Mouse (Mus musculus) embryonic facial prominence, embryonic 11.5 days (tissue): ENCODE data around the gene C8b. TPM values are rescaled to one million over a fixed set of nuclear protein-coding genes. Genes with fewer than 3 reads are reported as not detected.

Experiments
- ATAC-seq: fragments of 200-750 bp; cut with Nextera tagmentation; replicated peaks from 2 replicates; pipeline ENCODE4 v1.8.0; 2017; ENCODE audit warnings: low read depth; ENCODE audit not compliant: insufficient number of reproducible peaks, low FRiP score, low TSS enrichment
- DNase-seq: peaks from one replicate; pipeline ENCODE4 v3.0.0-alpha.2; 2015; ENCODE audit warnings: low spot score
- H3K27ac ChIP-seq: fragments of 300-500 bp; sonication (generic); replicated peaks from 2 replicates; pipeline ENCODE4 v1.5.1; 2014; ENCODE audit warnings: mild to moderate bottlenecking, low read depth, low read length, control low read depth
- H3K27me3 ChIP-seq: fragments of 300-500 bp; sonication (generic); 2 replicates; pipeline ENCODE4 v1.6.1; 2014; ENCODE audit warnings: mild to moderate bottlenecking, low read length, moderate library complexity, mixed read lengths; ENCODE audit not compliant: control insufficient read depth, insufficient read depth
- H3K36me3 ChIP-seq: fragments of 300-500 bp; sonication (generic); replicated peaks from 2 replicates; pipeline ENCODE4 v1.6.1; 2014; ENCODE audit warnings: low read depth, mild to moderate bottlenecking, low read length, moderate library complexity, mixed read lengths; ENCODE audit not compliant: control insufficient read depth, insufficient read depth
- H3K4me1 ChIP-seq: fragments of 300-500 bp; sonication (generic); 2 replicates; pipeline ENCODE4 v1.6.1; 2014; ENCODE audit warnings: low read length, mixed read lengths; ENCODE audit not compliant: control insufficient read depth, insufficient read depth
- H3K4me2 ChIP-seq: fragments of 300-500 bp; sonication (generic); 2 replicates; pipeline ENCODE4 v1.6.1; 2014; ENCODE audit warnings: low read depth, mild to moderate bottlenecking, control low read depth, low read length, moderate library complexity
- H3K4me3 ChIP-seq: fragments of 300-500 bp; sonication (generic); 2 replicates; pipeline ENCODE4 v1.5.1; 2014; ENCODE audit warnings: low read depth, low read length, control low read depth
- H3K9ac ChIP-seq: fragments of 300-500 bp; sonication (generic); replicated peaks from 2 replicates; pipeline ENCODE4 v1.6.1; 2014; ENCODE audit warnings: mild to moderate bottlenecking, control low read depth, low read length
- H3K9me3 ChIP-seq: fragments of 300-500 bp; sonication (generic); replicated peaks from 2 replicates; pipeline ENCODE4 v1.6.1; 2016; ENCODE audit warnings: mild to moderate bottlenecking, low read length, inconsistent platforms, mixed read lengths; ENCODE audit not compliant: control insufficient read depth
- WGBS: fragments of 180-500 bp; shearing (Covaris S2); extraction: QIAGEN DNeasy Blood & Tissue Kit; methylation state at CpG from one replicate; pipeline ENCODE4 v1.1.7; 2014; 5-methylcytosine and 5-hydroxymethylcytosine counted together
- polyA plus RNA-seq: library from polyadenylated mRNA; unstranded; fragments of >200 nt; fragmentation: Nextera tagmentation; extraction: Ambion mirVana; gene quantifications from 2 replicates; pipeline ENCODE4 v1.2.1, GENCODE M21; 2014

The C8b gene
- polyA plus RNA-seq, 1 experiment from 2014 or later = not detected

DNA sequence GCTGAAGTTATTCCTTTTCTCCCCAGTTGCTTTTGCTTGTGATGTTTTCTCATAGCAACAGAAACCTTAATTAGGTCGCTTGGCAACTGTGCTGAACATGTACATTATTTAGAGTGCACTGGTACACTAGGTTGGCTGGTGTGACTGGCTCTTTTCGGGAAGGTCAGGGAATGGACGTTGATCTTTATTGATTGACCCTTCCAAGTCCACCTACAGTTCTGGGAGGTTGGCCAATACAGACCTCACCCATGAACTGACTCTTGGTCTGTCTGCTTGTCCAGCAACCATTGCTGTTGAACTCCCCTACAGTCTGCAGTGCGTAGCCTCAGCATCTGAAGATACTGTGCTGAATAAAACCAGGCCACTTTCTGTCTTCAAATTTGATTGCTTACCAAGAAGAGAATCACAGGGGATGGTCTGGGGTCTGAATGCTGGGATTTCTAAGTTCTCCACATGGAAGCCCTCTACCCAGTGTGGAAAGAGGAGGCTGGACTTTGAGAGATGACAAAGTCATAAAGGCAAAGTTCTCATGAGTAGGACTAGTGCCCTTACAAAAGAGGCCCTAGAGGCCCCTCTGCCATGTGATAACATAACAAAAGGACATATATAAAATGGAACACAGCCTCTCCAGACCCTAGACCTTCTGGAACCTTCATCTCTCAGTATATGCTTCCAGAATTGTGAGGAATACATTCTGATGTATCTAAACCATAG lies 50.6 kb downstream of the C8b start:
- no peak for ATAC-seq
- Histone ChIP-seq H3K4me1 (no peaks in the 10 kb centered on the region), H3K9me3 (no peaks in the 10 kb centered on the region), H3K9ac (no peak overlapping the region), H3K27ac (no peak overlapping the region), H3K4me2 (no peak overlapping the region), H3K36me3 (no peaks in the 10 kb centered on the region), H3K27me3 (no peaks in the 10 kb centered on the region), H3K4me3 (no peak overlapping the region)
- DNase-seq = no peak
- 90% methylated on average over 4 of the region's 4 CpGs for WGBS

DNA sequence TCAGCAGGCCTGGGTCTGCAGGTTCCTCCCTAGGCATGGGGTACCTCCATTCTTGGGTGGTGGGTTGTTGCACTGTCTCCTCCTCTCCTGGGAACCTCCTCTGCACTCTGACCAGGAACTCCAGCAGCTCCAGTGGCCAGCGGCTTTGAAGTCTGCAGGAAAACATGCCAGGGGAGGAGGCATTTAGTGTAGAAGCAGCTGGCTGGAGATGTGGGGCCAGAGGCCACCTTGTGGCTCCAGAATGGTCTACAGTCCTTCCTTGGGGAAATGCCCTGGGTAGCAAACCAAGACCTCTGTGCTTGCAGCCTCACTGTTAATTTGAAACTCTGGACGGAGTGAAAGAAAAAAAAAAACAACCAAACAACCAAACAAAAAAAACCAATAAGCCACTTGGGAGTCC lies 51.4 kb downstream of the C8b start:
- ATAC-seq (no peak), DNase-seq (no peak)
- Histone ChIP-seq H3K9me3 (no peaks in the 10 kb centered on the region), H3K9ac (no peak overlapping the region), H3K27me3 (no peaks in the 10 kb centered on the region), H3K36me3 (no peaks in the 10 kb centered on the region), H3K4me3 (no peak overlapping the region), H3K4me2 (no peak overlapping the region), H3K27ac (no peak overlapping the region), H3K4me1 (no peaks in the 10 kb centered on the region)
- 60% methylated on average over 2 of the region's 2 CpGs for WGBS

DNA sequence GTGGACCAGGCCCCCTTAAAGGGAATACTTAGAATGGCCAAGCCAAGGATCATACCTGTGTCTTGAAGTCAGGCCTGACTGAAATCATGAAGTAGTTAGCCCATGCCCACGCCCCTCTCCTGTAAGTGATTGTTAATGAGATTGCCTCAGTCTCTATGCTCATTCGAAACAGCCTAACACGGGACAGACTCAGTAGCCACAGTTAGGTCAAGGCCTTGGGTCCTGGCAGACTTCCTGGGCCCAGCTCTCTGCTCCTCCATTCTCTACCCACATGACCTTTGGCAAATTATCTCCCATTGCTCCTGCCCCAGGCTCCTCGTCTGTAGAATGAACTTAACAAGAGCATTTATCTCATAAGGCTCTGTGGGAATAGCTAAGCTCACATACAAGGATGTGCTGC lies 52.9 kb downstream of the C8b start:
- no peak overlapping the region for H3K4me3 ChIP-seq
- no peak for ATAC-seq
- H3K27me3 ChIP-seq = no peaks in the 10 kb centered on the region
- no peaks in the 10 kb centered on the region for H3K36me3 ChIP-seq
- WGBS = 37% methylated on average over 4 of the region's 4 CpGs
- H3K9me3 ChIP-seq = no peaks in the 10 kb centered on the region
- no peak for DNase-seq
- H3K4me2 ChIP-seq = no peak overlapping the region
- H3K27ac ChIP-seq = no peak overlapping the region
- no peaks in the 10 kb centered on the region for H3K4me1 ChIP-seq
- no peak overlapping the region for H3K9ac ChIP-seq

DNA sequence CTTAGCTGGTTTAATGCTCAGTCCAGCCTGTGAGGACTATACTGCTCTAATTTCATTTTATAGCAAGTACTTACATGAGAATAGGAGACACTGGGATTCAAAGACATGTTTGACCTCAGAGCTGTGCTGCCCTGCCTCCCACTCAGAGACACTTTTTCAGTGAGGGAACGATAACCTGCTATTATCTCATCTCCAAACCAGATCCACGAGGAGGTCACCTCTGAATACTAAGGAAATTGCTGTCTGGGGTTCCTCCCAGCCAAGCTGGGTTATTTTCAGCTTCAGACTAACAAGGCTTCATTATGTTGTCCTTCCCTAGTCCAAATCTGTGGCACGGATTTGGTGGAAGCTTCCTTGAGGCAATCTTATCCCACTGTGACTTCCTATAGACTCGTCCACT lies 53.8 kb downstream of the C8b start:
- WGBS = 38% methylated on average over 4 of the region's 4 CpGs
- DNase-seq = no peak

DNA sequence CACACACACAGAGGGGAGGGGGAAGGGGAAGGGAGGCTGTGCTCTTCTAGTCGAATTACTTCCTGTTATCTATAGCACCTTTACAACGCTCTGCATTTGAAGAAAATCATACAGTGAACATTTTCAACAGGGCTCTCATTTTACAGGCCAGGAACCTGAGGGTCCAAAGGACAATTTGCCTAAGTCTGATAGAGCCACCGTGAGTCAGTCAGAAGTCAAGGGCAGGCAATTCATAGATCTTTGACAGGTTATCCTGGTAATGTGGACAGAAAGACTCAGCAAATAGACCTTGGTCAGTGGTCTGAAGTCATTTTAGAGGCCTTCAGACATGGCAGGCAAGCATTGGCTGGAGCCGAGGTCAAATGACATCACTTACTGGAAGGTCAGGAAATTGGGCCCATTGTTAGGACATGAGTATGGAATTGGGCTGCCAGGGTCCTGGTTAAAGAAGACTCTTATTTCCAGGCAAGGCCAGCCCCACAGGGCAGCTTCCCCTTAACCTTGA lies 57.5 kb downstream of the C8b start:
- Histone ChIP-seq H3K36me3 (no peaks in the 10 kb centered on the region), H3K9me3 (no peaks in the 10 kb centered on the region), H3K9ac (no peak overlapping the region), H3K4me1 (no peaks in the 10 kb centered on the region), H3K27ac (no peak overlapping the region), H3K4me2 (no peak overlapping the region), H3K4me3 (no peak overlapping the region), H3K27me3 (no peaks in the 10 kb centered on the region)
- DNase-seq = no peak
- no peak for ATAC-seq
- 69% methylated on average over 4 of the region's 4 CpGs for WGBS

More for the DNA sequence above, 53.8 kb downstream of the C8b start:
- Histone ChIP-seq H3K4me3 (no peak overlapping the region), H3K9ac (no peak overlapping the region), H3K27ac (no peak overlapping the region), H3K4me2 (no peak overlapping the region), H3K4me1 (no peaks in the 10 kb centered on the region), H3K27me3 (no peaks in the 10 kb centered on the region), H3K36me3 (no peaks in the 10 kb centered on the region), H3K9me3 (no peaks in the 10 kb centered on the region)
- no peak for ATAC-seq

DNA sequence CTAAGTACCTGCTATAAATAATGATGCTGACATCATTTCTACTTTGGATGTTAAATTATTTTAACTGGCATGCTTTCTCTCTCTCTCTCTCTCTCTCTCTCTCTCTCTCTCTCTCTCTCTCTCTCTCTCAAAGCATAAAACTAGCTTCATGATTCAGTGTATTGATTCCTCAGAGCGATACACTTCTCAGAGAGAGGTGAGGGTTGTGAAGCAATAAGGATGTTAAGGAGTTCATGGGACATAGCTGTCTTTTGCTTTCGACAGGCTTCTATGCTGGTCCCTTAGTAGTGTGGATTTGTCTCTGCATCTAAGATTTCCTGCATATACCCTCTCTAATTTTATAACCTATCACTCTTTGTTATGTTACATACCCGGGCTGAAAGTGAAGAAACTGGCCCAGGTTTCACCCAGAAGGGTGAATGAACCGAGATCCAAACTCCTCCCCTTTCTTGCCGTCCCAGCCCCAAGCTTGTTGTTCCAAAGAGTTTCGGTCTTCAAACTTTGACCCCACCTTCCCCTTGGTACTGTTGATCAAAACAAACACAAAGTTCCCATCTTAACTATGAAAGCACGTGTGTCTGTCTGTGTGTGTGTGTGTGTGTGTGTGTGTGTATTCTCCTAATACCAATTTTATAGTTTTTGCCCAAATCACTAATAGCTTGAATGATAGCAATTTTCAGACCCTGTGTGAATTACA lies 58.4 kb downstream of the C8b start:
- H3K9me3 ChIP-seq = no peaks in the 10 kb centered on the region
- DNase-seq = no peak
- no peak for ATAC-seq
- no peak overlapping the region for H3K27ac ChIP-seq
- 66% methylated on average over 7 of the region's 7 CpGs for WGBS
- H3K4me2 ChIP-seq = no peak overlapping the region
- no peaks in the 10 kb centered on the region for H3K36me3 ChIP-seq
- H3K9ac ChIP-seq = no peak overlapping the region
- H3K4me3 ChIP-seq = no peak overlapping the region
- no peaks in the 10 kb centered on the region for H3K27me3 ChIP-seq
- no peaks in the 10 kb centered on the region for H3K4me1 ChIP-seq

DNA sequence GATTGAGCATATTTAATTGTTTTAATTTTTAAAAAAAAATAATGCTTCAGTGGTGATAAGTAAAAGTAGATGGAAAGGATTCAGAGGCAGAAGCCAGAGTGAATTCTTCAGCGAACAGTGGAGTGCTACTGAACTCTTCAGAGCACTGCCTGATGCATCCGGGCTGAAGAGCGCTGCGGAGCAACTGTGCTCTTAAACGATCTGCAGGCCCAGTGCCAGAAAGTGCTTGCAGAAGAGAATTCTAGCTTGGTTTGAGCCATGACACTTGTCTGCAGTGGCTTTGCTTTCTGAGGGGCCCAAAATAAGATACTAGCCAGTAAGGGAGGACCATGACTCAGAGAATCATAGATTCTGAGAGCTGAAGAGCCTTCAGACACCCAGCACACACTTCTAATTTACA lies 62.8 kb downstream of the C8b start:
- Histone ChIP-seq H3K36me3 (no peaks in the 10 kb centered on the region), H3K4me3 (no peak overlapping the region), H3K9ac (no peak overlapping the region), H3K9me3 (no peaks in the 10 kb centered on the region), H3K27me3 (no peaks in the 10 kb centered on the region), H3K4me1 (no peaks in the 10 kb centered on the region), H3K4me2 (no peak overlapping the region), H3K27ac (no peak overlapping the region)
- ATAC-seq (no peak), DNase-seq (no peak)
- WGBS = 83% methylated on average over 5 of the region's 5 CpGs

DNA sequence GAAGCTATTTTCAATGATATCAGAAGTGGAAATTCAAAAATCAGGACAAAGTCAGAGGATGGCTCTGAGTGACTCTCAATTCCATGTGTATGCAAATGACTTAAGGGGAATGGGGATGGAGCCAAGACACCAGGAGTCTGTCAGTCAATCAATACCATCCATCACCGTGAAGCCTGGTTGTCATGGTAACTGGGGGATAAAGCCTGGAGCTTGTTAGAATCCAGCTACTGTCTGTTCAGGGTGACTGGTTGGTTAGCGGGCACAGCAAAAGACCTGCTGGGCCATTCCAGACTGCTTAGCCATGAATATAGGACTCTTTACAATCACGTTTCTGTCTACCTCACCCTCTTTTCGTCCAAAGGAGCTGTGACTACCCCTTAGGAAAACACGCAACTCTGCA lies 69.0 kb downstream of the C8b start:
- no peak overlapping the region for H3K27ac ChIP-seq
- WGBS = 21% methylated on average over 5 of the region's 5 CpGs
- no peak overlapping the region for H3K4me2 ChIP-seq
- no peaks in the 10 kb centered on the region for H3K4me1 ChIP-seq
- H3K9me3 ChIP-seq = no peaks in the 10 kb centered on the region
- no peaks in the 10 kb centered on the region for H3K27me3 ChIP-seq
- DNase-seq (peak; percentile 33), ATAC-seq (no peak)
- H3K4me3 ChIP-seq = no peak overlapping the region
- H3K9ac ChIP-seq = no peak overlapping the region
- no peaks in the 10 kb centered on the region for H3K36me3 ChIP-seq
